Mouse (Mus musculus): ENCODE results near the gene Hbb-bh2. TPM values are rescaled to one million over a fixed set of nuclear protein-coding genes. Genes with fewer than 3 reads are reported as not detected.
"Not testable (repeated sequence)": the region's sequence is repeated elsewhere in the genome, so short reads cannot be mapped to it uniquely, and the experiment has no call there.

Gene Hbb-bh2
- polyA plus RNA-seq, 1 experiment from 2014 or later = not detected

GRCm38 (mm10) chr7:103843034-103843433, 2.7 kb upstream of the Hbb-bh2 start, which contains the start of gene Hbb-bh1:
Gene Hbb-bh1, minus strand, starts transcription at chr7:103843164.
- Histone ChIP-seq H3K36me3 (no peaks in the 10 kb centered on the region), H3K27me3 (no peaks in the 10 kb centered on the region), H3K4me2 (no peak within 1 kb of the TSS), H3K9ac (no peak within 1 kb of the TSS), H3K4me3 (no peak within 1 kb of the TSS), H3K4me1 (replicated peaks) (no peaks in the 10 kb centered on the region), H3K9me3 (no peaks in the 10 kb centered on the region), H3K27ac (no peak within 1 kb of the TSS)
- 89% methylated on average over 2 of the region's 2 CpGs for WGBS
- no peak for ATAC-seq (ENCODE audit: low FRiP score)

GRCm38 (mm10) chr7:103827808-103828207, 12.5 kb downstream of the Hbb-bh2 start, which contains the start of gene Hbb-bs:
Gene Hbb-bs, minus strand, starts transcription at chr7:103828096.
- Histone ChIP-seq H3K27me3 (no peaks in the 10 kb centered on the region), H3K36me3 (no peaks in the 10 kb centered on the region), H3K9me3 (no peaks in the 10 kb centered on the region), H3K27ac (no peak within 1 kb of the TSS), H3K9ac (no peak within 1 kb of the TSS), H3K4me1 (replicated peaks) (no peaks in the 10 kb centered on the region), H3K4me3 (no peak within 1 kb of the TSS), H3K4me2 (no peak within 1 kb of the TSS)
- no peak for ATAC-seq (ENCODE audit: low FRiP score)
- WGBS = 93% methylated on average over 4 of the region's 4 CpGs

- no CpG with 5 or more reads among the region's 2 CpGs for WGBS
- H3K4me3 ChIP-seq; H3K36me3 ChIP-seq; H3K27ac ChIP-seq; H3K4me1 ChIP-seq (replicated peaks); ATAC-seq (ENCODE audit: low FRiP score); H3K4me2 ChIP-seq; H3K9me3 ChIP-seq; H3K9ac ChIP-seq; H3K27me3 ChIP-seq: not testable (repeated sequence)
Measured at GRCm38 (mm10) chr7:103827139-103827538, 13.2 kb downstream of the Hbb-bh2 start.

GRCm38 (mm10) chr7:103826255-103826887, 13.9 kb downstream of the Hbb-bh2 start:
- no peak for ATAC-seq (ENCODE audit: low FRiP score)
- Histone ChIP-seq H3K9ac (no peak overlapping the region), H3K27ac (no peak overlapping the region), H3K9me3 (no peaks in the 10 kb centered on the region), H3K36me3 (no peaks in the 10 kb centered on the region), H3K27me3 (no peaks in the 10 kb centered on the region), H3K4me2 (no peak overlapping the region), H3K4me1 (replicated peaks) (no peaks in the 10 kb centered on the region), H3K4me3 (no peak overlapping the region)
- 65% methylated on average over 3 of the region's 3 CpGs for WGBS

GRCm38 (mm10) chr7:103825536-103826254, 14.6 kb downstream of the Hbb-bh2 start:
- no peaks in the 10 kb centered on the region for H3K27me3 ChIP-seq
- no peaks in the 10 kb centered on the region for H3K4me1 ChIP-seq (replicated peaks)
- H3K9ac ChIP-seq = no peak overlapping the region
- no peak overlapping the region for H3K4me2 ChIP-seq
- no peak overlapping the region for H3K4me3 ChIP-seq
- no peak for ATAC-seq (ENCODE audit: low FRiP score)
- H3K9me3 ChIP-seq = no peaks in the 10 kb centered on the region
- 95% methylated on average over 3 of the region's 3 CpGs for WGBS
- no peak overlapping the region for H3K27ac ChIP-seq
- H3K36me3 ChIP-seq = no peaks in the 10 kb centered on the region

GRCm38 (mm10) chr7:103824597-103824996, 15.7 kb downstream of the Hbb-bh2 start:
- no peaks in the 10 kb centered on the region for H3K4me1 ChIP-seq (replicated peaks)
- ATAC-seq (ENCODE audit: low FRiP score) = no peak
- WGBS = 91% methylated on average over 2 of the region's 2 CpGs
- H3K9ac ChIP-seq = no peak overlapping the region
- no peak overlapping the region for H3K27ac ChIP-seq
- H3K4me3 ChIP-seq = no peak overlapping the region
- H3K4me2 ChIP-seq = no peak overlapping the region
- H3K27me3 ChIP-seq = no peaks in the 10 kb centered on the region
- H3K9me3 ChIP-seq = no peaks in the 10 kb centered on the region
- no peaks in the 10 kb centered on the region for H3K36me3 ChIP-seq

- not testable (repeated sequence) for H3K36me3 ChIP-seq; H3K9ac ChIP-seq; H3K9me3 ChIP-seq; H3K4me1 ChIP-seq (replicated peaks); H3K27ac ChIP-seq; H3K4me2 ChIP-seq; ATAC-seq (ENCODE audit: low FRiP score); H3K27me3 ChIP-seq; H3K4me3 ChIP-seq
- WGBS = no CpG with 5 or more reads among the region's 2 CpGs
Measured at GRCm38 (mm10) chr7:103815085-103815484, 25.2 kb downstream of the Hbb-bh2 start.

- no peaks in the 10 kb centered on the region for H3K9me3 ChIP-seq
- ATAC-seq (ENCODE audit: low FRiP score) = no peak
- H3K27ac ChIP-seq = no peak within 1 kb of the TSS
- 90% methylated on average over 3 of the region's 3 CpGs for WGBS
- H3K27me3 ChIP-seq = no peaks in the 10 kb centered on the region
- no peaks in the 10 kb centered on the region for H3K4me1 ChIP-seq (replicated peaks)
- no peak within 1 kb of the TSS for H3K4me2 ChIP-seq
- no peak within 1 kb of the TSS for H3K4me3 ChIP-seq
- H3K36me3 ChIP-seq = no peaks in the 10 kb centered on the region
- no peak within 1 kb of the TSS for H3K9ac ChIP-seq
Measured at GRCm38 (mm10) chr7:103813766-103814165, 26.6 kb downstream of the Hbb-bh2 start, which contains the start of gene Hbb-bt. Gene Hbb-bt, minus strand, starts transcription at chr7:103813996.

GRCm38 (mm10) chr7:103813152-103813551, 27.2 kb downstream of the Hbb-bh2 start:
- not testable (repeated sequence) for H3K27me3 ChIP-seq; H3K4me2 ChIP-seq; H3K36me3 ChIP-seq; H3K4me1 ChIP-seq (replicated peaks); H3K9me3 ChIP-seq; H3K4me3 ChIP-seq; ATAC-seq (ENCODE audit: low FRiP score); H3K27ac ChIP-seq; H3K9ac ChIP-seq
- no CpG with 5 or more reads among the region's 3 CpGs for WGBS

- Histone ChIP-seq H3K27ac (no peak overlapping the region), H3K9ac (no peak overlapping the region), H3K27me3 (no peaks in the 10 kb centered on the region), H3K4me1 (replicated peaks) (no peaks in the 10 kb centered on the region), H3K4me3 (no peak overlapping the region), H3K36me3 (no peaks in the 10 kb centered on the region), H3K4me2 (no peak overlapping the region), H3K9me3 (no peaks in the 10 kb centered on the region)
- 68% methylated on average over 1 of the region's 1 CpGs for WGBS
- ATAC-seq (ENCODE audit: low FRiP score) = no peak
Measured at GRCm38 (mm10) chr7:103812174-103812573, 28.1 kb downstream of the Hbb-bh2 start.

- 92% methylated on average over 1 of the region's 1 CpGs for WGBS
- no peaks in the 10 kb centered on the region for H3K27me3 ChIP-seq
- H3K27ac ChIP-seq = no peak overlapping the region
- H3K36me3 ChIP-seq = no peaks in the 10 kb centered on the region
- no peak for ATAC-seq (ENCODE audit: low FRiP score)
- no peak overlapping the region for H3K9ac ChIP-seq
- no peaks in the 10 kb centered on the region for H3K4me1 ChIP-seq (replicated peaks)
- no peaks in the 10 kb centered on the region for H3K9me3 ChIP-seq
- H3K4me2 ChIP-seq = no peak overlapping the region
- no peak overlapping the region for H3K4me3 ChIP-seq
Measured at GRCm38 (mm10) chr7:103811223-103811845, 29.0 kb downstream of the Hbb-bh2 start.

GRCm38 (mm10) chr7:103810746-103811145, 29.6 kb downstream of the Hbb-bh2 start:
- Histone ChIP-seq H3K4me3 (no peak overlapping the region), H3K36me3 (no peaks in the 10 kb centered on the region), H3K27ac (no peak overlapping the region), H3K9ac (no peak overlapping the region), H3K4me2 (no peak overlapping the region), H3K4me1 (replicated peaks) (no peaks in the 10 kb centered on the region), H3K27me3 (no peaks in the 10 kb centered on the region), H3K9me3 (no peaks in the 10 kb centered on the region)
- ATAC-seq (ENCODE audit: low FRiP score) = no peak
- WGBS = 78% methylated on average over 3 of the region's 3 CpGs
